Mouse (Mus musculus) left cerebral cortex, adult 9 months (tissue): ENCODE results near the gene Zfp553.
A peak's percentile ranks its signal among the peaks of the same experiment; 100 is the strongest.

Experiments
- DNase-seq, 2 experiments: peaks; one replicate each; pipeline ENCODE4 v3.0.0; 2022; ENCODE audit warnings: low spot score in 2 of 2

Gene Zfp553

GRCm38 (mm10) chr7:127232622-127233367 lies at the start of gene Zfp553, which contains the start of gene Sept1:
Zfp553 (plus strand) TSS chr7:127233061.
Sept1 (minus strand) TSS chr7:127233130.
- peak in 1 of 2 experiments; percentile 71 for DNase-seq

- no peak for DNase-seq
Observed at GRCm38 (mm10) chr7:127183345-127183744, 49.5 kb upstream of the Zfp553 start.

GRCm38 (mm10) chr7:127183828-127184227 lies 49.0 kb upstream of the Zfp553 start:
- DNase-seq, result no peak

- DNase-seq, result no peak
Observed at GRCm38 (mm10) chr7:127184720-127185119, 48.1 kb upstream of the Zfp553 start.

GRCm38 (mm10) chr7:127185601-127186000 lies 47.3 kb upstream of the Zfp553 start:
- no peak for DNase-seq

GRCm38 (mm10) chr7:127187351-127187750 lies 45.5 kb upstream of the Zfp553 start:
- no peak for DNase-seq

- DNase-seq, result no peak
Observed at GRCm38 (mm10) chr7:127188305-127189276, 44.3 kb upstream of the Zfp553 start.

GRCm38 (mm10) chr7:127190672-127191071 lies 42.2 kb upstream of the Zfp553 start:
- DNase-seq, result no peak

- no peak for DNase-seq
Observed at GRCm38 (mm10) chr7:127192989-127193388, 39.9 kb upstream of the Zfp553 start.

- no peak for DNase-seq
Observed at GRCm38 (mm10) chr7:127194011-127194632, 38.7 kb upstream of the Zfp553 start.

GRCm38 (mm10) chr7:127194633-127195029 lies 38.2 kb upstream of the Zfp553 start:
- DNase-seq, result no peak

- peak; percentile 96 to 97 for DNase-seq
Observed at GRCm38 (mm10) chr7:127195544-127196295, 37.1 kb upstream of the Zfp553 start, which contains the start of gene Cd2bp2. Cd2bp2 (minus strand) TSS chr7:127196050.

GRCm38 (mm10) chr7:127196484-127196883 lies 36.4 kb upstream of the Zfp553 start:
- DNase-seq, result no peak

- DNase-seq, result no peak
Observed at GRCm38 (mm10) chr7:127206606-127207005, 26.3 kb upstream of the Zfp553 start.

- no peak for DNase-seq
Observed at GRCm38 (mm10) chr7:127207374-127208294, 25.2 kb upstream of the Zfp553 start.

- DNase-seq, result no peak
Observed at GRCm38 (mm10) chr7:127208295-127208552, 24.6 kb upstream of the Zfp553 start, which contains the start of gene Tbc1d10b. Tbc1d10b (minus strand) TSS chr7:127208468.

GRCm38 (mm10) chr7:127208553-127209438 lies 24.1 kb upstream of the Zfp553 start, which contains the start of gene Mylpf:
Mylpf (plus strand) TSS chr7:127208890.
- peak; percentile 97 to 99 for DNase-seq

- DNase-seq, result no peak
Observed at GRCm38 (mm10) chr7:127209851-127210250, 23.0 kb upstream of the Zfp553 start.

- no peak for DNase-seq
Observed at GRCm38 (mm10) chr7:127210266-127210665, 22.6 kb upstream of the Zfp553 start.
